Mouse (Mus musculus) layer of hippocampus, postnatal 25 days (tissue): ENCODE data around the gene C77080. TPM values are rescaled to one million over a fixed set of nuclear protein-coding genes. Genes with fewer than 3 reads are reported as not detected.

Experiments used
- DNase-seq, 2 experiments: peaks; one replicate each; pipeline ENCODE4 v3.0.0; 2022; ENCODE audit warnings: mixed read lengths in 2 of 2, low spot score in 1 of 2; ENCODE audit errors: extremely low spot score in 1 of 2
- total RNA-seq, 2 experiments: library from RNA; stranded (reverse); gene quantifications; 2 replicates each; pipeline ENCODE4 v1.2.3; 2021

The C77080 gene
- total RNA-seq, 2 experiments from 2014 or later, result 7.5 to 7.7 TPM

DNA sequence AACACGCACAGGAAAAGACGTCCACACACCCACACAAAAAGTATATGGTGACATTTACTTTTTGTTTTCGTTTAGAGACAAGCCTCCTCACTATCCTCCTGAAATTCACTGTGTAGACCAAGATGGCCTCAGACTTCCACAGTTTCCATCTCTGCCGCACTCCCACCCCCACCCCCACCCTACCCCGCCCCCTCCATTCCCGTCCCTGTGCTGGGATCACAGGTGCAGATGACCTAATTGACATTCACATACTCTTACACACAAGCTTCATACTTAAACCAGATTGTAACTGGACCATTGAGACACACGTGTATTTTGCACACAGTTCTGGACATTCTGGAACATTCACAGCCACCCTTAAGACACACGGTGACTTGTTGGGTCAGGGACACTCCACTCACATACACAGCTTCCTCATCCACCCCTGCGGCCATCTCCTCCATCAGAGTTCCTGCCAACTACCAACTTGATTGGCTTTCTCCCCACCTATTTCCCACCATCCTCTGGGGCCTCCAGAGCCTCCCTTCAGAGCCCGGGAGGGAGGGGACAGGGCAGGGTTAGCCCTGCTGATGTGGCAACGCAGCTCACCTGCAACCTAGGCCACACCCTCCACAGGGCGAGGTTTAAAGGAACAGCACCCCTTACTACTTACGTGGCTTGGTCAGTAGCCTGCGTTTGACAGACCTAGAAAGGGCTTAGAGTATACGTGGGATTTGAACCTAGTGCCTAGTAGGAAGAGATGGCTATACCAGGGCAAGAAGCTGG is 11.0 kb upstream of the C77080 start:
- no peak for DNase-seq

DNA sequence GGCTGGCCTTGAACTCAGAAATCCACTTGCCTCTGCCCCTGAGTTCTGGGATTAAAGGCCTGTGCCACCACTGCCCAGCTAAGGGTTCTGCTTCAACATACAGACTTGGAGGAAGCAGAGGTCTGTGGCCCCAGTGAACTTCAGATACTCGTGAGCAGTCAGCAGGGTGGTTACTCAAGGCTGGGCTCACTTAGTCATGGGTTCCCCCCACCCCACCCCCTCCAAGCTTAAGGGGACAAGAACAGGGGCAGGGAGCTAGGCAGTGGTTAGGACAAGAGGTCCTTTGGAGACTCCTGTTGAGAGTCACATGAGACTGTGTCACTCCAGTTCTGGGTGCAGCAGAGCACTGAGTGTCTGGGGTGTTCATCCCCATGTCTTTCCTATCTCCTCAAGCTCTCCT is 7.5 kb upstream of the C77080 start:
- DNase-seq, result no peak

DNA sequence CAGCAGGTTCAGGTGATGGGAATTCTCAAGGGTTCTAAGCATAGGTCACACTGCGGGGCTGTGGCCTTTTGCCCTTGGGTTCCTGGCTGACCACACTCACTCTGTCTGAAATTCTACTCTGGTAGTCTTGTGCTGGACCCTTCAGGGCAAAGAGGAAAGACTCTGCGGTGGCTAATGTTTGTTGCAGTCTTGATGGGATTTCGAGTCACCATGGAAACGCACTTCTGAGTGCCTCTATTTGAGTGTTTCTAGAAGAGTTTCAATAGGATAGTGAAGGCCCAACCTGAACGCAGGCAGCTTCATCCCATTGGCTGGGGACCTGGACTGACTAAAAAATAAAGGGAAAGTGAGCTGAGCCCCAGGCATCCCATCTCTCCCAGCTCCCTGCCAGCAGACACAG is 5.6 kb upstream of the C77080 start:
- no peak for DNase-seq

DNA sequence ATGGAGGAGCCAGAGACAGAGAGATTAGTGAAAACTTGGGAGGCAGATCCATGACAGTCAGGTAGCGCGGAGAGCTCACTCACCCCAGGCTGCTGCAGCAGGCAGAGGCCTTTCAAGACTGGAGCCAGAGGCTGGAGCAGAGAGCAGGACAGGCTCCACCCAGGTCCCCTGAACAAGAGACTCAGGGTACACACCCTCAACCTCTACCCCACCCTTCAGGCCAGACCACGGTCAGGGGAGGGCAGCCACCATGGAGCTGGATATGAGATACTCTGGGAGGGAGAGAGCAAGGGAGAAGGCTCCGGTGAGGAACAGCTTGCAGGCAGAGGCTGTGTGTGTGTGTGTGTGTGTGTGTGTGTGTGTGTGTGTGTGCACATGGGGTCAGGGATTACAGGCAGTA is 5.0 kb upstream of the C77080 start:
- DNase-seq, result no peak

DNA sequence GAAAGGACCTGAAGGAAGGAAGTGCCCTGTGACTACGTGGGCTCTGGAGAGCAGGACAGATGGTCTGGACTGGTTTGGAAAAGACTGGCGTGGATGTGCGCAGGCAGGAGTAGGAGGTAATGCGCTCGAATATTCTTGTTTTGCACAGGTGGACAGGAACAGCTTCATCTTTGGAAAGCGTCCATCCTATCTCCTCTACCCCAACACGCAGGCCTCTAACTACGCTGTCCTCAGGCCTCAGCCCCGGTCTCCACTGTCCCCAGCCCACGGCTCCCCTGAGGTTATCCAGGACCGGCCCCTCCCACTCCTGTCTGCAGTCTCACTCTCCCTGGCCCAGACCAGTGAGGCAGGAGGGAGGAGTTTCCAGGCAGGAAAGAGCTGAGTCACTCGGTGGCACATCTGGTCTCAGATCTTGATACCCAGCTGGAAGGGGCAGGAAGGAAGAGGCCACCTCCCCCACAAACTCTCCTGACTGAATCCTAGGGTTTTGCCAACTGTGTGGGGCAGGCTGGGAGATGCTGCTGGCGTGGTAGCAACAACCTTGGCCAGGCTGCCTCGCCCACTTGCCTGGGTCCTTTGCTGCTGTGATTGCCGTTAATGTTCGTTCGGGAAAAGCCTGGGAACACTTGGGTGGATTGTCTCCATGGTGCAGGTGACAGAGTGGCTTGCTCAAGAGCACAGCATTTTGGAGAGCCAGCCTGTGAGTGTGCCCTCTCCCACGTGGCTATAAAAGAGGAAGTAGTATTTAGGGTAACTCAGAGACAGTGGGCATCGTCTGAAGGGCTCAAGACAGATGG is 2.2 kb upstream of the C77080 start:
- DNase-seq, result no peak

DNA sequence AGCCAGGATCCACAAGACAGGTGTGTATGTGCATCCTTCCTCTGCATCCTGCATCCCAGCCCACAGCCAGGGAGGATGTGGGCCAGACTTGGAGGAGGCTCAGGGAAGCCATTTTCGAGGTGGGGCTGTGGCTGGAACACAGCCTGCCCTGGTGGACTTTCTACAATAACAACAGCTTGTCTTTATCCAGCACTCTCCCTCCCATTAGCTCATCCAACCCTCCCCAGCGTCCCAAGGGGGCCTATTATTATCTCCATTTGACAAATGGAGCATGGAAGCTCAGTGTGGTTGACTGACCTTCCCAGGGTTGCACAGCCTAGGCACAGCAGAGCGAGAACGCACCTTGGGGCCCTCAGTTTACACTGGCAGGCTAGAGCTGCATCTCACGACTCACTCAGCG is 526 bp downstream of the C77080 start:
- no peak for DNase-seq

DNA sequence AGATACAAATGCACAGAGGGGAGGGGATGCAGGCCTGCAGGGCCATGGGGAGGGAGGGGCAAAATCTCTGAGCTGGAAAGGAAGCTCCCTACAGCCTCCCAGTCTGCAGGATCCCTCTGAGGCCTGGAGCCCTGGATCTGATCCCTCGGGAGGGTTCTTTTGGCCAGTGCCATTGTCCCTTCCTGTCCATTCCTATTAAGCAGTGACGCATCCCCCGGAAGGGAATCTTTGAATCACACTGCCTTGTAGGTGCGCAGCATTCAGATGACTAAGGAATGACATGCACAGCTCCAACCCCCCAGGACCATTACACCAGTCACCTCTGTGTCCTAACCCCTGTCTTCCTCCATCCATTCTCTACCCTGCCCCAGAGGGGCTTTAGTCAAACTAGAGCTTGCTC is 2.1 kb downstream of the C77080 start:
- no peak for DNase-seq

DNA sequence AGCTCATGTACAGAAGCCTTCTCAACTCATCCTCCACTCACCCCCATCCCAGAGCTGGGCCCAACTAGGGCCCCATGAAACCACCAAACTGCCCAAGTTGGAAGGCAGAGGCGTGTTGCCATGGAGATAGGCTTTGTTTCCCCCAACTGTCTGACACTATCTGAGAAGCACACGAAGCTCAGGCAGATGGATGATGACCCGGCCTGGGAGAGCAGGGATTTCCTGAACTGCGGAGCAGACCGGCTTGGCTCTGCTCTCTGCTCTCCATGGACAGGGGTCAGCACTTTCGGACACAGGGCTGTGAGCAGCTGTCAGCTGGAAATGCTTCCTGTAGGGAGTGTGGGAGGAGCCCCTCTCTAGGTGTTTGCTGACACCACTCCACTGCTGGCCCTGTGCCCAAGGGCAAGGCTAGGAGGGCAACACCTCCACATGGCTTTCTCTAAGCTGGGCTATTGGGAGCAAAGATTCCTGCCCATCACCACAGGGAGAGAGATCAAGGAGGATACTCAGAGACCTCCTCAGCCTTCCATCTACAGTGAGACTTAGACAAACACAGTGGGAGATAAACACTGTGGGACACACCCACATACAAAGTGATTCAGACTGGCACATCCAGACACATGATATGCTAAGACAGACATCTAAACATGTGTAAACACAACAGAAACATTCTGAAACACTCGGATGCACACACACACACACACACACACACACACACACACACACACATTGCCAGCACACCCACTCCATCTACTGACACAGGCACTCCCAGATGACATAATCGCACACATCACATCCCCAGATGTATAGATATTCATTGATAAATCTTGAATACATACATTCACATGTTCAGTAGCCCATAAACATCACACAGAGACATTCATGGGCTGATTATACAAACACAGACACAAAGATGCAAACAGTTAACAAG is 4.5 kb downstream of the C77080 start:
- DNase-seq, result no peak

DNA sequence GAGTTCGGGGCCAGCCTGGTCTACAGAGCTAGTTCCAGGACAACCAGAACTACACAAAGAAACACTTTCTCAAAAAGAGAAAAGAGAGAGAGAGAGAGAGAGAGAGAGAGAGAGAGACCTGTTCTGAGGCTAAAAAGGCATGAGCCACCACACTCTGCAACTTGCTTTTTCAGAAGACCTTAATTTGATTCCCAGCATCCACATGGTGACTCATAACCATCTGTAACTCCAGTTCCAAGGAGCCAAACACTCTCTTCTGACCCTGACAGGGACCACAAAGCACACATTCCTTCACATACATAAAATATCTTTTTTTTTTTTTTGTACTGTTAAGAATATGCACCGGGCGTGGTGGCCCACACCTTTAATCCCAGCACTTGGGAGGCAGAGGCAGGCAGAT is 6.6 kb downstream of the C77080 start:
- no peak for DNase-seq

DNA sequence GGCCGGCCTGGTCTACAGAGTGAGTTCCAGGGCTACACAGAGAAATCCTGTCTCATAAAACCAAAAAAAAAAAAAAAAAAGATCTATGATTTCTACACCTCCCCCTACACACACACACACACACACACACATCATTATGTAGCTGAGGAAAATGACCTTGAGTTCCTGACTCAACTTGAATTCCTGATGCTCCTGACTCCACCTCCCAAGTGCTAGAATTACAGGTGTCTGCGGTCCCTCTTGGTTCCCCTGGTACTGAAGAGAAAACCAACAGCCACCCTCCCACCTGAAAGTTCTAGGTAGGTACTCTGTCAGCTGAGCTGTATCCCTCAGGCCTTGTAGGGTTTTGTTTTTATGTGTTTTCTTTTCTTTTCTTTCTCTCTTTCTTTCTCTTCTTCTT is 8.7 kb downstream of the C77080 start:
- no peak for DNase-seq

DNA sequence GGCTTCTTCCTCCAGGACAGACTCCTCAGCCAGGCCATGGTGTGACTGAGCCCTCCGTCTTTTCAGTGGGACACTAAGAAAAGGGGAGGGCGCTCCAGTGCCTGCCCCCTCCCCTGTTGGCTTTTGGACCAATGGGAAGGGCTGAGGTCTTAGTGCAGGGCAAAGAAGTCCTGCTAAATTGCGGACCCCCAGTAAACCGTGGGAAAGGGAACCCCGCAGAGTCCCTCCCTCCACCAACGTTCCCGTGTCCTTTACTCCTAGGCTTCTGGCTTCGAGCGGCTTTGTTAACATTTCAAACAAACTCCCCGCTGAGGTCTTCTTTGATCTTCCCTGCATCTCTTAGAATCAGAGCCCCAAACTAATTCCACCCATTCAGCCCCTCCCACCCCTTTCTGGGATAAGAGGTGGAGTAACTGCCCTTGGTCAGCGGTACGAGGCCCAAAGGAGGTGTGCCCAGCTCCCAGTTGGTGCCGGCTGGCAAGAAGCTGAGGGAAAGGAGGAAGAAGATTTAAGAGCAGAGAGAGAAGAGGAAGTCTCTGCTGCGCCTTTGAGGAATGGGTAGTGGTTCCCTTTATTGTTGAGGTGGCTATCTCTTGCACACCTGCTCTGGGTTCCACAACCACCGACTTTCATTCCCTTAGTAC is 9.6 kb downstream of the C77080 start:
- DNase-seq, result no peak

DNA sequence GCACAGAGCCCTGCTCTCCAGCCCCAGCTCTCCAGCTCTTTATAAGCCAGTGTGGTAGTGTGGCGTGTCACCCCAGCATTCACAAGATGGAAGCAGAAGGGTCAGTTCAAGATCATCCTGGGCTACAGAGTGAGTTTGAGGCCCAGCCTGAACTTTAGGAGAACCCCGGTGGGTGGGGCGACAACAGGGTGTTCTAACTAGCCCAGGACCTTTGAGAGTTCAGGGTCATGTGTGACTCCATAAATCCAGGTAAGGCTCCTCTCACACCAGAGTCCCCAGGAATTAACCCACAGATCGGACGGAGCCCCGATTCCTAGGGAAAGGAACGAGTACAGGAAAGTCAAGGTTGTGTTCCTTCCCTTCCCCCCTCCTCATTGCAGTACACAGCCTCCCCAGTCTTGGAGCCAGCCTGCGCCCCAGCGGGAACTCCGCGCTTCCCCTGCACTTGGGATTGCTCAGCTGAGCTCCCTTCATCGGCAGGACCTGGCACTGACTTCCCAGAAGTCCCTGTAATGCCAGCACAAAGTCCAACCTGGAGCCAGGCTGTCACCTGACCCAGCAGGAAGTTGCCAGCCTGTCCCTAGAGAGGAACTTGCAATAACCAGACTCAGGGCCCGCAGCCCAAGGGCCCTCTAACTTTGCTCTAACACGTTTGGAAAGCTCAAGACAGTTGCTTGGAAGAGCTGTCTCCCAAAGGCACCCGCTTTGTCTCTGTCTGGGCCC is 10.3 kb downstream of the C77080 start:
- no peak for DNase-seq

DNA sequence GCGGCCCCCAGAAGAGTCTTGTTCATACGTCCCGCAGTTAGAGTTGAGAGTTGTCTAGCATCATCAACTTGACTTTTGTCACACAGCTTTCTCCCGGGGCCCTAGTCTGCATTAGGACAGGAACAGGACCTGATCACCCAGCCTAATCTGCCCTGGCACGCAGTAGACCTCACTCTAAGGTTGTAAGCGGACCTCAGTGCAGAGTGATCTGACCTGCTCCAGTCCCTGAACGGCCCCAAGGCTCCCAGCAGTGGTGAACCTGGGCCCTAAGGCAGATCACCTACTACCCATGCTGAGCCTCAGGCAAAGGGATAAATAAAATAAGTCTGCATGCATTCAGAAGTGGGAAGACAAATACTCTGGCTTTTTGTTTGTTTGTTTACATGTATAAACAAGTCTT is 11.9 kb downstream of the C77080 start:
- no peak for DNase-seq

DNA sequence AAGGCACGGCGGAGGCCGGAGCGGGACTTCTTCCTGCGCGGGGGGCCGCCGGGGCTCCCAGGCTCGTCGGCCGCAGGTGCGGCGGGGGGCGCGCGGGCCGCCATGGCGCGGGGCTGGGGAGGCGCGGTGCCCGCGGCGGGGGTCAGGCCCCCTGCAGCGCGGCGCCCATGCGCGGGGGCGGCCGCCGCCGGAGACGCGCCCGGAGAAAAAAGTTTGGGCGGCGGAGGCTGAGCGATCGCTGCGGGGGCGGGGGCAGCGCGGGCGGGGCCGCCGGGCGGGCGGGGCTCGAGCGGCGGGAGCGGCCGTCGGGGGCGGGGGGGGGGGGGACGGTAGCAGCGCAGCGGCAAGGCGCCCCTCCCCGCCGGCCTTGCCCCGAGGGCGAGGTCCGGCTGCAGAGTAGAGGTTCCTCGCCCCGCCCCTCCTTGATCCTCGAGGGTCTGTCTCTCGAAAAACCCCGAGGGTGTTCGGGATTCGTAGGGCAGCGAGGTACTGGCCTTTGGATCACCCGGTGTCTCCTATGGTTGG is 12.9 kb downstream of the C77080 start:
- no peak for DNase-seq

DNA sequence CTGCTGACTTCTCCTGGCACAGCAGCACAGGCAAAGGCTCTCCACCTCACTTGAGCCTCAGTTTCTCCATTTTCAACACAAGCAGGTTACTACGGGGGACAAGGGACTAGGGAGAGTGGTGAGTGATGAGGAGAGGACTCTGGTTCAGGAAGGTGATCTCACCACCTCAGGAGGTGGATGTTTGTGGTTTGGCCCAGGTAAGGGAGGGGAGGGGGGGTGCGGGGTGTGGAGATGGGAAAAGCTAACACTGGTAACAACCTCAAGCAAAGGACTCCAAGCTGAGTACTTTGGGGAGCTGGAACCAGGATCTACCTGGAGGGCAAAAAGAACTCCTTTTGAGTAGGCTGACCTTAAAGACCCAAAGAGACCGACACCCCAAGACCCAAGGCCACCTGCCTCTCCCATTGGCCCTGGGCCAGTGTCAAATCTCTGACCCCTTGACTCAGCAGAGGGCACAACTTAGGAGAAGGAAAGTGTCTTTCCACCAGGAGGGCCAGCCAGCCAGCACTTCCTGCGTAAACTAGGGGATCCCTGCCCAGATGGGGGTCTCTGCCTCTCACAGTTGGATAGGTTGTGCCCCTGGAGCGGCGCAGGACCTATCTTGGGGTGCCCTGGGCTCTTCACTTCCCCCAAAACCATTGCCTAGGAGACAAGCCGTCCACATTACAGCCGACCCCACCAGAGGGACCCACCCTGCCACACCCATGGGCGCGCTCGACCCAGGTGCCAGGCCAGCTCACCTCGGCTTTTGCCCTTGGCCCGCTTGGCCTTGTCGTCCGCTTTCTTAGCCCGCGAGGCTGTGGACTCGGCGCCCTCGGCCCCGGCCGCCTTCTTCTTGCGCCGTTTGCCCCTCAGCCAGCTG is 13.6 kb downstream of the C77080 start:
- DNase-seq, result no peak

DNA sequence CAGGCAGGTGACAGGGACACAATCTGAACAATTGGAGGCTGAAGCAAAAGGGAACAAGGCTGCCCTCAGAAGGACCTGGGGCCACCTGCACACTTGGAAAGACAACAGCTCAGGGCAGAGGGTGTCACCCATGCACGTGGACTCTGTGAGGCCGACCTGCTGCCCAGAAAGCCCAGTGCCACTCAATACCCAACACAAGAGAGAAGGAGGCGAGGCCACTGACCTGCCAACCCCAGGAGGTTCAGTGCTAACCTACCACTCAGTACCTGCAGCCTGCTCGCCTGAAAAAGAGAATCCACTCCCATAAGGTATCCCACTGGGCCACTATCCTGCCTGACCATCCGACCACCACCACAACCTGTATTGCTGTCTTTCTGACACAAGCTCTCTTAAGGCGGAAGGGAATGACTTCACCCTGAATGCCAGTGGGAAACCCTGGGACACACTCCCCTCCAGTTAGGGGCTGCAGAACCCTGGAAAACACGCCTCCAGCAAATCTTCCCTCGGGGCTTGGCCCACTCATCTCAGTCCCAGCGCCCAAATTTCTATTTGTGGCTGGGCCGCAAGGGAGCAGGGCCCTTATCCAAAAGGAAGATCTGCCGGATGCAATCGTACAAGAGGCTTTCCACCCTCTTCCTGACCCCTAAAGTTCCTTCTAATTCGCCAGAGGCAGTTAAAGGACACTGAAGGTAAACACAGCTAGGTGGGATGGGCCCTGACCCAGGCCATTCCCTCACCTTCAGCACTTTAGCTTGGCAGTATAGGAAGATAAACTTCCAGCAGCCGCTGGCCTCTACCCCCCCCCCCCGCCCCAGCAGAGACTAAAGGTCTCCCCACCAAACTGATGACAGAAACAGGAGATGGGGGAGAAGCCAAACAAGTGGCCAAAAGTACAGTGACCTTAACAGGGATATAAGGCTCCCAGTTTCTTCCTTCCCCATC is 14.6 kb downstream of the C77080 start:
- DNase-seq, result no peak

DNA sequence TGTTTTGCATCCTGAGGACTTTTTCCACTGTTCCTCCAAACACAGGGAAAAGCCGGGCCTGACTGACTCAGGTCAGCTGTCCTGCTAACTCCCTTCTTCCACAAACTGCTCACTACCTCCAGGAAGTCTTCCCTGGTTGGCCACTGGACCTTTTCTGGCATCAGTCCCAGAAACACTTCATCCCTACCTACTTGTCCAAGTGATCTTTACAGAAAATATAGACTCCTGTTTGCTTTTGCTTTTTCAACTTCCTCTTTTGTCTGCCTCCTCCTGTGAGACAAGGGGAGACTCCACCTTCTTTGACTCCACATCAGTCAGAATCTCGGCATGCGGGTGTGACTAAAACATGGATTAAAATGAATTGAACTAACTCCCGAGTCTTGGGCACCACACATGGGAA is 16.4 kb downstream of the C77080 start:
- no peak for DNase-seq

DNA sequence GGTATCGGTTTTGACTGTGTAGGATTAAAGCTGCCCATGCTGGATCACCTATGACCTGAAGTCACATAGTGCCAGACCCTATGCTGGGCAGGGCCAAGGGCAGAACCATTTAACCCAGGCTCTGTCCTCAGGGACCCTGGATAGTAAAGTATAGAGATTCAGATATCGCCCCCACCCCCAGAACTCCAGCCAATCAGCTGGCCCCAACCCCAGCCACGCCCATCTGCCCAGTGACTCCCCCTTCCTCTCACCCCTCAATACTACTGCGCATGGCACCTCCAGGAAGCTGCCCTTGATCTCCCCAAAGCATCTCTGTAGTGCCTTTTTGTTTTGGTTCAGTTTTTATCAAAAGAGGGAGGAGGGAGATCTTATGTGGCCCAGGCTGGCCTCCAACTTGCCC is 18.4 kb downstream of the C77080 start:
- DNase-seq, result no peak
